Mouse (Mus musculus) MEL (cell line): ENCODE results near the gene Kcnh1.

Source experiments
- CTCF ChIP-seq, 3 experiments: IDR thresholded peaks in 2 of 3; conservative IDR thresholded peaks in 1 of 3; 2 replicates each; pipeline ENCODE4 v1.5.1; 2011 to 2012; ENCODE audit warnings: low read length in 3 of 3, low read depth in 2 of 3, mild to moderate bottlenecking in 2 of 3, improper control_type of control experiment in 1 of 3, inconsistent platforms in 1 of 3, mixed read lengths in 1 of 3, moderate library complexity in 1 of 3; ENCODE audit not compliant: control insufficient read depth in 1 of 3, insufficient read depth in 1 of 3, poor library complexity in 1 of 3, severe bottlenecking in 1 of 3
- EP300 ChIP-seq, 2 experiments: IDR thresholded peaks; 2 replicates each; pipeline ENCODE4 v1.6.1; 2011; ENCODE audit warnings: improper control_type of control experiment in 2 of 2, low read length in 2 of 2, low read depth in 1 of 2, mild to moderate bottlenecking in 1 of 2
- GABPA ChIP-seq: IDR thresholded peaks from 2 replicates; pipeline ENCODE4 v1.6.1; 2012; ENCODE audit warnings: low read depth, mild to moderate bottlenecking, inconsistent platforms, low read length, improper control_type of control experiment, moderate library complexity
- GATA1 ChIP-seq: IDR thresholded peaks from 2 replicates; pipeline ENCODE4 v1.6.1; 2011; ENCODE audit warnings: low read depth, low read length, improper control_type of control experiment
- MEF2A ChIP-seq: IDR thresholded peaks from 2 replicates; pipeline ENCODE4 v1.6.1; 2014; ENCODE audit warnings: low read depth, mild to moderate bottlenecking, inconsistent platforms, low read length, improper control_type of control experiment; ENCODE audit not compliant: poor library complexity, insufficient replicate concordance, severe bottlenecking; ENCODE audit errors: extremely low read depth
- MXI1 ChIP-seq: IDR thresholded peaks from 2 replicates; pipeline ENCODE4 v1.6.1; 2011; ENCODE audit warnings: mild to moderate bottlenecking, low read depth, low read length, improper control_type of control experiment
- MYC ChIP-seq: IDR thresholded peaks from 2 replicates; pipeline ENCODE4 v1.6.1; 2011; ENCODE audit warnings: low read depth, mild to moderate bottlenecking, low read length, improper control_type of control experiment, moderate library complexity
- POLR2A ChIP-seq, 2 experiments: IDR thresholded peaks; 2 replicates each; pipeline ENCODE4 v1.6.1; 2011 to 2012; ENCODE audit warnings: low read length in 2 of 2, mild to moderate bottlenecking in 2 of 2, control low read depth in 1 of 2, improper control_type of control experiment in 1 of 2, low read depth in 1 of 2, moderate library complexity in 1 of 2; ENCODE audit not compliant: control insufficient read depth in 1 of 2, insufficient read depth in 1 of 2, poor library complexity in 1 of 2
- POLR2AphosphoS2 ChIP-seq: IDR thresholded peaks from 2 replicates; pipeline ENCODE4 v1.6.1; 2011; ENCODE audit warnings: low read length, improper control_type of control experiment
- SIN3A ChIP-seq: IDR thresholded peaks from 2 replicates; pipeline ENCODE4 v1.6.1; 2012; ENCODE audit warnings: low read length, improper control_type of control experiment, inconsistent platforms
- USF1 ChIP-seq: IDR thresholded peaks from 2 replicates; pipeline ENCODE4 v1.6.1; 2014; ENCODE audit warnings: low read depth, mild to moderate bottlenecking, inconsistent platforms, low read length, improper control_type of control experiment, moderate library complexity
- ZC3H11A ChIP-seq: IDR thresholded peaks from 2 replicates; pipeline ENCODE4 v1.6.1; 2012; ENCODE audit warnings: low read depth, mild to moderate bottlenecking, inconsistent platforms, low read length, improper control_type of control experiment

DNA sequence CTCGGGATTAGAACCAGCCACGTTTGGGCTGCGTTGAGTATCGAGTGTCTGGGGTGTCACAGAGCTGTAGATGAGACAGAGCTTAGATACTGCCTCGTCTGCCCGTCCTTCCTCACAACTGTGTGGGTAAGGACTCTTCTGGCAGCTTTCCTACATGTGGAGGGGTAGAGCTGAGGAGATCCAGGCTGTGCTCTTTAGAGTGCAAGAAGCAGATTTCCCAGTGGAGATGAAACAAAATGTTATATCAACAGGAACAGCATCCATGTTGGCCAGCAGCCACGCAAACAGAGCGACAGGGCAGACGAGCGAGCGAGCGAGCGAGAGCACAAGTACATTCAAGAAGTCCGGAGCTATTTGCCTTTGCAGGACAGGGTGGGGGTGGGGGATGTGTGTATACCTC is 3.1 kb downstream of the Kcnh1 start:
- TF ChIP-seq USF1 (no peak), CTCF (IDR thresholded peaks at IDR 0.05 in 2 of 3, conservative IDR thresholded peaks at IDR 0.05 in 1 of 3; ENCODE audit: control insufficient read depth in 1 of 3, insufficient read depth in 1 of 3, low read depth in 2 of 3, low read length in 3 of 3, poor library complexity in 1 of 3, severe bottlenecking in 1 of 3) (no peak), MEF2A (no peak), POLR2AphosphoS2 (no peak), POLR2A (IDR thresholded peaks at IDR 0.05; ENCODE audit: control insufficient read depth in 1 of 2, insufficient read depth in 1 of 2, low read depth in 1 of 2, low read length in 2 of 2, poor library complexity in 1 of 2) (no peak), ZC3H11A (no peak), GABPA (no peak), SIN3A (no peak), MXI1 (no peak), EP300 (IDR thresholded peaks at IDR 0.05; ENCODE audit: low read depth in 1 of 2, low read length in 2 of 2) (no peak), MYC (no peak), GATA1 (no peak)
